Mouse (Mus musculus) stomach, embryonic 15.5 days (tissue): ENCODE data around the gene Nup50. TPM values are rescaled to one million over a fixed set of nuclear protein-coding genes. Genes with fewer than 3 reads are reported as not detected.
"Not testable (repeated sequence)": the region's sequence is repeated elsewhere in the genome, so short reads cannot be mapped to it uniquely, and the experiment has no call there.

Experiments used
- ATAC-seq: fragments of 200-750 bp; cut with Nextera tagmentation; 2 replicates; pipeline ENCODE4 v1.8.0; 2017; ENCODE audit warnings: low read depth, moderate number of reproducible peaks, moderate TSS enrichment; ENCODE audit not compliant: insufficient read depth, low FRiP score
- H3K27ac ChIP-seq: fragments of 300-500 bp; sonication (generic); 2 replicates; pipeline ENCODE4 v1.5.1; 2015; ENCODE audit warnings: mild to moderate bottlenecking, inconsistent platforms
- H3K27me3 ChIP-seq: fragments of 300-500 bp; sonication (generic); replicated peaks from 2 replicates; pipeline ENCODE4 v1.6.1; 2015; ENCODE audit warnings: inconsistent platforms
- H3K36me3 ChIP-seq: fragments of 300-500 bp; sonication (generic); 2 replicates; pipeline ENCODE4 v1.6.1; 2015; ENCODE audit warnings: inconsistent platforms
- H3K4me1 ChIP-seq: fragments of 300-500 bp; sonication (generic); 2 replicates; pipeline ENCODE4 v1.6.1; 2015; ENCODE audit warnings: inconsistent platforms
- H3K4me2 ChIP-seq: fragments of 300-500 bp; sonication (generic); 2 replicates; pipeline ENCODE4 v1.6.1; 2015; ENCODE audit warnings: mild to moderate bottlenecking, inconsistent platforms
- H3K4me3 ChIP-seq: fragments of 300-500 bp; sonication (generic); replicated peaks from 2 replicates; pipeline ENCODE4 v1.5.1; 2015; ENCODE audit warnings: inconsistent platforms
- H3K9ac ChIP-seq: fragments of 300-500 bp; sonication (generic); 2 replicates; pipeline ENCODE4 v1.6.1; 2015; ENCODE audit warnings: inconsistent platforms
- H3K9me3 ChIP-seq: fragments of 300-500 bp; sonication (generic); 2 replicates; pipeline ENCODE4 v1.6.1; 2016; ENCODE audit warnings: inconsistent platforms
- WGBS: fragments of 180-500 bp; shearing (Covaris S2); methylation state at CpG from one replicate; pipeline ENCODE4 v1.1.7; 2015; 5-methylcytosine and 5-hydroxymethylcytosine counted together
- polyA plus RNA-seq: library from polyadenylated mRNA; unstranded; fragments of >200 nt; fragmentation: Nextera tagmentation; extraction: Ambion mirVana; gene quantifications from 2 replicates; pipeline ENCODE4 v1.2.1, GENCODE M21; 2015

Gene Nup50
- 33.8 and 35.5 TPM in 2 replicates for polyA plus RNA-seq

- H3K4me3 ChIP-seq, result peak within 1 kb of the TSS; percentile 79
- peaks cover 7% of the 10 kb centered on the region for H3K36me3 ChIP-seq
- H3K27me3 ChIP-seq, result no peaks in the 10 kb centered on the region
- peaks cover 9% of the 10 kb centered on the region; the same call in 1 of the 2 replicates for H3K4me1 ChIP-seq
- no peaks in the 10 kb centered on the region for H3K9me3 ChIP-seq
- ATAC-seq, result peak; percentile 94
- peak within 1 kb of the TSS; percentile 65 for H3K4me2 ChIP-seq
- peak within 1 kb of the TSS; percentile 97 for H3K27ac ChIP-seq
- under 1% methylated on average over 58 of the region's 60 CpGs for WGBS
- peak within 1 kb of the TSS; percentile 88 for H3K9ac ChIP-seq
These were observed at the start of gene Nup50 for GRCm38 (mm10) chr15:84922884-84923507. Gene Nup50 (plus strand): TSS chr15:84923411.

GRCm38 (mm10) chr15:84873867-84874266, 49.3 kb upstream of the Nup50 start:
- Histone ChIP-seq H3K27me3 (no peaks in the 10 kb centered on the region), H3K4me2 (no peak overlapping the region), H3K4me1 (no peaks in the 10 kb centered on the region), H3K9ac (no peak overlapping the region), H3K9me3 (no peaks in the 10 kb centered on the region), H3K27ac (no peak overlapping the region), H3K36me3 (no peaks in the 10 kb centered on the region), H3K4me3 (no peak overlapping the region)
- 71% methylated on average over 4 of the region's 4 CpGs for WGBS
- no peak for ATAC-seq

GRCm38 (mm10) chr15:84877029-84877815, 46.0 kb upstream of the Nup50 start:
- 79% methylated on average over 12 of the region's 12 CpGs for WGBS
- H3K4me3 ChIP-seq, result no peak overlapping the region
- ATAC-seq, result no peak
- H3K9ac ChIP-seq, result no peak overlapping the region
- no peaks in the 10 kb centered on the region for H3K9me3 ChIP-seq
- H3K36me3 ChIP-seq, result no peaks in the 10 kb centered on the region
- H3K4me2 ChIP-seq, result no peak overlapping the region
- no peaks in the 10 kb centered on the region for H3K4me1 ChIP-seq
- H3K27ac ChIP-seq, result no peak overlapping the region
- no peaks in the 10 kb centered on the region for H3K27me3 ChIP-seq

DNA sequence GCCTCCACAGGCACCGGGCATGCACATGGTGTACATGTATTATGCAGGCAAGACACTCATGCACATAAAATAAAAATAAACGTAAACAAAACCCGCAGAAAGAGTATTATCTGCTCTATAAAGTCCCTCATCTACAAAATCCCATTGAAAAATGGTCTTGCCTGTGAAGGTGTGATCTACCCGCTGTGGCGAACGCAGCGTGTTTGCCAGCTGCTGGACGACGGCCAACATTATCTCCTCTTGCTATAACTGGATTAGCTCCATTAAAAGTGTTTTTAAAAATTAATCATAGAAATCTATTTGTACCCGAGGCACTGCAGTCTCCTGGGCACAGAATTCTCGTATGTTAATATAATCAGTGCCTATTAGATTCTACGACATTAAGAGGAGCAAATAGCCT, 35.1 kb upstream of the Nup50 start:
- Histone ChIP-seq H3K4me1 (no peaks in the 10 kb centered on the region), H3K9ac (no peak overlapping the region), H3K36me3 (no peaks in the 10 kb centered on the region), H3K9me3 (no peaks in the 10 kb centered on the region), H3K27ac (no peak overlapping the region), H3K4me2 (no peak overlapping the region), H3K4me3 (no peak overlapping the region), H3K27me3 (no peaks in the 10 kb centered on the region)
- 63% methylated on average over 12 of the region's 12 CpGs for WGBS
- ATAC-seq, result no peak

DNA sequence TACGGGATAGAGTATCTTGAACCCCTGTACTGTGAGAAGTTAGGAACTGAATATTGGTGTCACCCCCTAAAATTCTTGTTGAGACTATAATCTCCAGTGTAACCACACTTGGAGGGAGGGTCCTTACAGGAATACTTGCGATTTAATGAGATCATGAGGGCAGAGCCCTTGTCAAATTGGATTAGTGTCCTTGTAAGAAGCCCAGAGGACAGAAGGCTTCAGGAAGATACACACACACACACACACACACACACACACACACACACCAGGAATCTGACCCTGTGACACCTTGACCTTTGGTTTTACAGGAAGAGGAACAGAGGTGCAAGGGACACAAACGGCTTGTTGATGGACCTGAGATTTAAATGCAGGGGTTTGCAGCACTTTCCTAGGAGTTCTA, 32.0 kb upstream of the Nup50 start:
- Histone ChIP-seq H3K4me3 (no peak overlapping the region), H3K9ac (no peak overlapping the region), H3K36me3 (no peaks in the 10 kb centered on the region), H3K27me3 (no peaks in the 10 kb centered on the region), H3K9me3 (no peaks in the 10 kb centered on the region), H3K4me1 (no peaks in the 10 kb centered on the region), H3K4me2 (no peak overlapping the region), H3K27ac (no peak overlapping the region)
- 33% methylated on average over 3 of the region's 3 CpGs for WGBS
- ATAC-seq, result no peak

- H3K27ac ChIP-seq, result no peak overlapping the region
- 4% methylated on average over 3 of the region's 3 CpGs for WGBS
These were observed 31.6 kb upstream of the Nup50 start for GRCm38 (mm10) chr15:84891658-84892057.

GRCm38 (mm10) chr15:84896216-84896615, 27.0 kb upstream of the Nup50 start:
- H3K9ac ChIP-seq, H3K9me3 ChIP-seq, H3K4me3 ChIP-seq, H3K36me3 ChIP-seq, H3K4me2 ChIP-seq, H3K4me1 ChIP-seq, ATAC-seq, H3K27me3 ChIP-seq, H3K27ac ChIP-seq: not testable (repeated sequence)
- 69% methylated on average over 10 of the region's 10 CpGs for WGBS

More at GRCm38 (mm10) chr15:84891658-84892057, 31.6 kb upstream of the Nup50 start:
- ATAC-seq, result no peak
- H3K4me3 ChIP-seq, result no peak overlapping the region
- no peak overlapping the region for H3K4me2 ChIP-seq
- H3K27me3 ChIP-seq, result no peaks in the 10 kb centered on the region
- H3K36me3 ChIP-seq, result no peaks in the 10 kb centered on the region
- no peaks in the 10 kb centered on the region for H3K9me3 ChIP-seq
- H3K4me1 ChIP-seq, result no peaks in the 10 kb centered on the region
- H3K9ac ChIP-seq, result no peak overlapping the region

DNA sequence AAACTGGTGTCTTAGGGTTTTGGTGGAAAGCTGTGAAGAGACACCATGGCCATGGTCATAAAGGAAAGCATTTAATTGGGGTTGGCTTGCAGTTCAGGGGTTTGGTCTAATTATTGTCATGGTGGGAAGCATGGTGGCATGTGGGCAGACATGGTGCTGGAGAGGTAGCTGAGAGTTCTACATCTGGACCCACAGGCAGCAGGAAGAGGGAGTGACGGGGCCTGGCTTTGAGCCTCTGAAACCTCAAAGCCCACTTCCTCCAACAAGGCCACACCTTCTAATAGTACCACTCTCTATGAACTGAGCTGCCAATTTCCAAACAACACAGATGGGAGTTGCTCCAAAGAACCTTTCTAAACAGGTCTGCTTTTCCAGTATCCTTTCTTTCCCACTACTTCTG, 26.5 kb upstream of the Nup50 start:
- WGBS, result 67% methylated on average over 1 of the region's 1 CpGs
- ATAC-seq, result no peak

GRCm38 (mm10) chr15:84898077-84898476, 25.1 kb upstream of the Nup50 start:
- H3K4me2 ChIP-seq, result no peak overlapping the region
- no peak for ATAC-seq
- WGBS, result 24% methylated on average over 7 of the region's 7 CpGs
- no peaks in the 10 kb centered on the region for H3K27me3 ChIP-seq
- no peaks in the 10 kb centered on the region for H3K9me3 ChIP-seq
- H3K4me3 ChIP-seq, result no peak overlapping the region
- no peaks in the 10 kb centered on the region for H3K4me1 ChIP-seq
- no peak overlapping the region for H3K27ac ChIP-seq
- no peaks in the 10 kb centered on the region for H3K36me3 ChIP-seq
- H3K9ac ChIP-seq, result no peak overlapping the region

More for the DNA sequence above, 26.5 kb upstream of the Nup50 start:
- Histone ChIP-seq H3K27ac (no peak overlapping the region), H3K9me3 (no peaks in the 10 kb centered on the region), H3K9ac (no peak overlapping the region), H3K4me2 (no peak overlapping the region), H3K27me3 (no peaks in the 10 kb centered on the region), H3K4me3 (no peak overlapping the region), H3K4me1 (no peaks in the 10 kb centered on the region), H3K36me3 (no peaks in the 10 kb centered on the region)

DNA sequence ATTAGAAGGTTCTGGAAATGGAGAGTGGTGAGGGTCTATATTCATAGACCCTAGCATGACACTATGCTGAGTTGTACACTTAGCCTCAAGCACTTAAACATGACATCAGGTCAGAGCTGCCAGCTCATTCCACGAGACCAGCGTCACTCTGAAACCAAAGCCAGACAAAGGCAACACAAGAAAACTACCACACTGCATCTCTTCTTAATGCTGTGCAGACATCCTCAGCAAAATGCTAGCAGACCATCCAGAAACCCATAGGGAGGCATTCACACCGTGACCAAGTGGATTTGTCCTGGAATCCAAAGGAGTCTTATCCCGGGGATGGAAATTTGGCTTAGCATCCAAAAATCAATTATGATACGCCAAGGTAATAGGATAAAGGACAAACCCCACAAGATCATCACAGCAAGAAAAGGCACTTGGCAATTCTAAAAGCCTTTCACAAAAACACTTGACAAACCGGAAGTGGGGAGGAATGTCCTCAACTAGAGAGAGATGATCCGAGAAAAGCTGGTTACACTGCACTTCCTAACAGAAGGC, 19.3 kb upstream of the Nup50 start:
- no peaks in the 10 kb centered on the region for H3K9me3 ChIP-seq
- no peaks in the 10 kb centered on the region for H3K27me3 ChIP-seq
- H3K9ac ChIP-seq, result no peak overlapping the region
- no peaks in the 10 kb centered on the region for H3K4me1 ChIP-seq
- no peak for ATAC-seq
- H3K4me3 ChIP-seq, result no peak overlapping the region
- H3K27ac ChIP-seq, result no peak overlapping the region
- no peak overlapping the region for H3K4me2 ChIP-seq
- H3K36me3 ChIP-seq, result no peaks in the 10 kb centered on the region
- WGBS, result 73% methylated on average over 7 of the region's 7 CpGs

DNA sequence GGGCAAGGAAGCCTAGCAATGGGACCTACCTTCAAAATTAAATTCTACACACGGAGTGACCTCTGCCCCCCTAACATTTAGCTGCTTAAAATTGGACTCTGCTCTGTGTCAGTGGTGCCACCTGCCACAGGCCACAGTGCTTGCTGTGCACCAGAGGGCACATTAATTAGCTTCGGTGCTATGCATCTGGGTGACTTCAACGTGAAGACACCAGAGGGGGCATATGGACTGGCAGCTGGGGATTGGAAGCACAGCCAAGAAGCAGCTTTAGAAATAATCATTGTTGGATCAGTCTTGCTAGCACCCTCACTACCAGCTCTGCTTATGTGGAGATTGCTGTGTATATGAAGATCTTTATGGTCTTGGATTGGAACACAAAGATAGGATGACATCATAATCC, 10.0 kb upstream of the Nup50 start:
- Histone ChIP-seq H3K9ac (no peak overlapping the region), H3K4me2 (no peak overlapping the region), H3K9me3 (no peaks in the 10 kb centered on the region), H3K4me3 (no peak overlapping the region), H3K27ac (no peak overlapping the region), H3K36me3 (no peaks in the 10 kb centered on the region), H3K27me3 (no peaks in the 10 kb centered on the region), H3K4me1 (no peaks in the 10 kb centered on the region)
- ATAC-seq, result no peak
- WGBS, result 81% methylated on average over 3 of the region's 3 CpGs

GRCm38 (mm10) chr15:84919938-84920337, 3.3 kb upstream of the Nup50 start, which contains the start of gene Gm29666:
Gene Gm29666 (minus strand): TSS chr15:84920038.
- Histone ChIP-seq H3K36me3 (no peaks in the 10 kb centered on the region), H3K27me3 (no peaks in the 10 kb centered on the region), H3K4me1 (no peaks in the 10 kb centered on the region; the same call in 1 of the 2 replicates), H3K9ac (no peak within 1 kb of the TSS), H3K4me2 (no peak within 1 kb of the TSS), H3K4me3 (no peak within 1 kb of the TSS), H3K9me3 (no peaks in the 10 kb centered on the region), H3K27ac (no peak within 1 kb of the TSS)
- WGBS, result 97% methylated on average over 3 of the region's 3 CpGs
- no peak for ATAC-seq
